Mouse (Mus musculus) lung, adult 2 months (tissue): ENCODE measurements at regions not wholly inside any gene's neighbourhood (a gene's known extent, or its start where the extent isn't known, plus 50 kb on each side); places are given as distances from the start of the nearest gene placed in this dataset.

Experiments used
- CTCF ChIP-seq: fragments of 200-500 bp; IDR thresholded peaks from 2 replicates; pipeline ENCODE4 v1.5.1; 2011; ENCODE audit warnings: mild to moderate bottlenecking, low read length, control low read depth; ENCODE audit not compliant: insufficient read depth
- POLR2A ChIP-seq: fragments of 200-500 bp; IDR thresholded peaks from 2 replicates; pipeline ENCODE4 v1.6.1; 2011; ENCODE audit warnings: low read depth, mild to moderate bottlenecking, control low read depth, low read length, borderline replicate concordance; ENCODE audit errors: extremely low read depth

- TF ChIP-seq POLR2A (no peak), CTCF (0 out of 2 replicates have a peak, but pooled peaks have one; percentile 7)
These were observed 162.2 kb upstream of the Cpne8 start for GRCm38 (mm10) chr15:90841471-90841870.
